Mouse (Mus musculus): ENCODE data around the gene Hamp2. TPM values are rescaled to one million over a fixed set of nuclear protein-coding genes. Genes with fewer than 3 reads are reported as not detected.
"Not testable (repeated sequence)": the region's sequence is repeated elsewhere in the genome, so short reads cannot be mapped to it uniquely, and the experiment has no call there.

Gene Hamp2
- polyA plus RNA-seq, 1 experiment: not detected

DNA sequence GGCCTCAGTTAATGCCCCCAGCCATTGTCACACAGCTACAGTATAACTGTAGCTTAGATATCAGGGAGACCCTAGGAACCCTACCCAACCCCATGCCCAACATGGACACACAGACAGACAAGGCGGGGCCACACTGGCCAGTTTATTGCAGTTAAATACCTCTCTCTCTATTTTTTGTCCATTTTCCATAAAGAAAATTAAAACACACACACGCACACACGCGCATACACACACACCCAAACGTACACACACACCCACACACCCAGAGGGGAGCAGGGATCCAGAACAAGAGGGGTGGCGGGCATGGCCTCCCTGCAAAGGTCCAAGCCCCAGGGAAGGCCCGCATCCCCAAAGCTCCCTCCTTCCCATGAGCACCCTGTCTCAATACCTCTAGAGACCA lies 21.4 kb upstream of the Hamp2 start:
- Histone ChIP-seq H3K9me3 (replicated peaks; ENCODE audit: control insufficient read depth, insufficient read depth, low read length, poor library complexity, severe bottlenecking) (no peaks in the 10 kb centered on the region), H3K36me3 (ENCODE audit: control insufficient read depth, insufficient read depth, low read length, poor library complexity, severe bottlenecking) (peaks cover 6% of the 10 kb centered on the region), H3K4me3 (ENCODE audit: low read depth, low read length) (no peak overlapping the region), H3K27ac (ENCODE audit: insufficient read depth, low read length) (no peak overlapping the region), H3K27me3 (ENCODE audit: control insufficient read depth, insufficient read depth, low read length, poor library complexity, severe bottlenecking) (no peaks in the 10 kb centered on the region), H3K9ac (ENCODE audit: low read depth, poor library complexity, severe bottlenecking) (no peak overlapping the region), H3K4me1 (ENCODE audit: control insufficient read depth, insufficient read depth, low read length) (no peaks in the 10 kb centered on the region)
- TF ChIP-seq CTCF (IDR thresholded peaks at IDR 0.05; ENCODE audit: low read depth, low read length) (no peak), EP300 (IDR thresholded peaks at IDR 0.05; ENCODE audit: insufficient read depth, low read depth, low read length) (no peak), POLR2A (IDR thresholded peaks at IDR 0.05; ENCODE audit: insufficient read depth, low read length) (no peak)

DNA sequence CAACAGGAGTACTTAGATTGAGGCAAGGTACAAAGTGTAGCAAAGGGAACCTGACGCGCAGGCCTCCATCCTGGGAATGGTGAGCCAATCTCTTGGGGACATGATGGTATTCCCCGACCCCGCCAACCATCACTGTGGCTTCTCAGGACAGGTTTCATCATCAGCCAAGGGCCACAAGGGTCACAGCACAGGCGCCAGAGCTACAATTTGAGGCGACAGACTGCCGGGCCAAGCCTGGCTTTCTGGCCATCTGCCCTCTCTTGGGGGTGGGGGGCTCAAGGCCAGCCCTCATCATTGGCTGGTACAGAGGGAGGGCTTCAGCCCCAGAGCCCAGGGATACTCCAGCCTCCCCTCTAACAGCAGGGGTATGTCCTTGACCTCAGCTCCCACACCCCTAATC lies 21.0 kb upstream of the Hamp2 start:
- H3K36me3 ChIP-seq (ENCODE audit: control insufficient read depth, insufficient read depth, low read length, poor library complexity, severe bottlenecking); H3K27me3 ChIP-seq (ENCODE audit: control insufficient read depth, insufficient read depth, low read length, poor library complexity, severe bottlenecking); H3K9ac ChIP-seq (ENCODE audit: low read depth, poor library complexity, severe bottlenecking); H3K9me3 ChIP-seq (replicated peaks; ENCODE audit: control insufficient read depth, insufficient read depth, low read length, poor library complexity, severe bottlenecking); H3K4me3 ChIP-seq (ENCODE audit: low read depth, low read length); H3K4me1 ChIP-seq (ENCODE audit: control insufficient read depth, insufficient read depth, low read length); H3K27ac ChIP-seq (ENCODE audit: insufficient read depth, low read length): not testable (repeated sequence)

DNA sequence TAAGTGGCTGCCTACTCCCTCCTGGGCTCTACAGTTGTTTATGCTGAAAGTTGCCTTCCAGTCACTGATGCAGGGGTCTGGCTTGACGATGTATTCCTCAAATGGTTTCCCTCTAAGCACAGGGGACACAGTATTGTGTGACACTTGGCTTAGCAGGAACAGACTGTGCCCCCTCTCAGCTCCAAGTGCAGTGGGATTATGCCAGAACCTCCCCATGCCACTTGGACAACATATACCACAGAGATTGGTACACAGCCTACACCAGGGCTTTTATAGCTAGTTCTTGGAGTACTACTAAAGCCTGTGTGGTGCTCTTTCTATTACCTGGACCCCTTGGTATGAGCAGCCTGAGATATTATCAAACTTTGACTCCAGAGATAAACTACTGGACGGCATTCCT lies 20.2 kb upstream of the Hamp2 start:
- not testable (repeated sequence) for H3K9me3 ChIP-seq (replicated peaks; ENCODE audit: control insufficient read depth, insufficient read depth, low read length, poor library complexity, severe bottlenecking); H3K4me3 ChIP-seq (ENCODE audit: low read depth, low read length); H3K36me3 ChIP-seq (ENCODE audit: control insufficient read depth, insufficient read depth, low read length, poor library complexity, severe bottlenecking); H3K27me3 ChIP-seq (ENCODE audit: control insufficient read depth, insufficient read depth, low read length, poor library complexity, severe bottlenecking); H3K9ac ChIP-seq (ENCODE audit: low read depth, poor library complexity, severe bottlenecking); H3K27ac ChIP-seq (ENCODE audit: insufficient read depth, low read length); H3K4me1 ChIP-seq (ENCODE audit: control insufficient read depth, insufficient read depth, low read length)

DNA sequence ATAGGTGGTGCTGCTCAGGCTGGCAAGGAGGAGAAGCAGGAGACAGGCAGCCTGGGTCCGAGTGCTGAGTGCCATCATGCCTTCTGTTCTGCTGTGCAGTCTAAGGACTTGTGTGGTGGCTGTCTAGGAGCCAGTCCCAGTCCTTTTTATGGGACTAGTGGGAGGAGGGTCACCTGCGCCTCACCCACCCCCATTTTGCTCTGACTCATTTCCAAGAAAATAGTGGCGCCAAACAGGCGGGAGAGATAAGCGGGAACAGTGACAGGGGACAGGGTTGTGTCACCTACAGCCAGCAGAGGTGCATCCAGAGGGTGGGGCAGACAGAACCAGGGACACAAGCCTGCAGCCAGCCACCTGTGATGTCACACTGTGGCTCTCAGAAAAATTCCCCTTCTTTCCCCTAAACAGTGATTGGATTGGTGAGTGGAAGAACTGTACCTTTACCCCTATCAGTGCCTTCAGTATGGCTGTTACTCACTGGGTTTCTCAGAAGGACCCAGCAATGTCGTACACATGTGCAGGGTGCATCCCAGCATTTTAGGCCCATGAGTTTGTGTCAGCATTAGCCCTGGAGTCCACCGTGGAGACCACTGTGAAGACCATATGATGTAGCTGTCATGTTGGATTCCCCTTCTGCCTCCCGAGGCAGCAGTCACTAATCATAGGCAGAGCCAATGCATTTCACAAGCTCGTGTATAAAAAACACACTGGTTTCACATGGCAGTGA lies 19.6 kb upstream of the Hamp2 start, which contains the start of gene Hamp:
TSS of gene Hamp (minus strand) at position 124 of the 727 bp plus-strand sequence.
- no peaks in the 10 kb centered on the region for H3K27me3 ChIP-seq (ENCODE audit: control insufficient read depth, insufficient read depth, low read length, poor library complexity, severe bottlenecking)
- peaks cover 2% of the 10 kb centered on the region for H3K36me3 ChIP-seq (ENCODE audit: control insufficient read depth, insufficient read depth, low read length, poor library complexity, severe bottlenecking)
- no peak for TF ChIP-seq CTCF (IDR thresholded peaks at IDR 0.05; ENCODE audit: low read depth, low read length)
- no peak for TF ChIP-seq EP300 (IDR thresholded peaks at IDR 0.05; ENCODE audit: insufficient read depth, low read depth, low read length)
- no peak for TF ChIP-seq POLR2A (IDR thresholded peaks at IDR 0.05; ENCODE audit: insufficient read depth, low read length)
- H3K4me1 ChIP-seq (ENCODE audit: control insufficient read depth, insufficient read depth, low read length): no peaks in the 10 kb centered on the region
- H3K27ac ChIP-seq (ENCODE audit: insufficient read depth, low read length): no peak within 1 kb of the TSS
- H3K9me3 ChIP-seq (replicated peaks; ENCODE audit: control insufficient read depth, insufficient read depth, low read length, poor library complexity, severe bottlenecking): no peaks in the 10 kb centered on the region
- no peak within 1 kb of the TSS for H3K4me3 ChIP-seq (ENCODE audit: low read depth, low read length)
- no peak within 1 kb of the TSS for H3K9ac ChIP-seq (ENCODE audit: low read depth, poor library complexity, severe bottlenecking)

DNA sequence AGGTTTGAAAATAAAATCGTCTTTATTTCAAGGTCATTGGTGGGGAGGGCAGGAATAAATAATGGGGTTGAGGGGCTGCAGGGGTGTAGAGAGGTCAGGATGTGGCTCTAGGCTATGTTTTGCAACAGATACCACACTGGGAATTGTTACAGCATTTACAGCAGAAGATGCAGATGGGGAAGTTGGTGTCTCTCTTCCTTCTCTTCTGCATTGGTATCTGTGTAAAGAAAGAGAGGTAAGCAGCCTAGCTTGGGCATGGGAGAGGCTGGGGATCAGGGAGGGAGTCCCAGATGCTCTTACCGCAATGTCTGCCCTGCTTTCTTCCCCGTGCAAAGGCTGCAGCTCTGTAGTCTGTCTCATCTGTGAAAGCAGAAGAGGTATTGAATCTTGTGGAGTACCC lies 17.9 kb upstream of the Hamp2 start:
- not testable (repeated sequence) for H3K9me3 ChIP-seq (replicated peaks; ENCODE audit: control insufficient read depth, insufficient read depth, low read length, poor library complexity, severe bottlenecking)

DNA sequence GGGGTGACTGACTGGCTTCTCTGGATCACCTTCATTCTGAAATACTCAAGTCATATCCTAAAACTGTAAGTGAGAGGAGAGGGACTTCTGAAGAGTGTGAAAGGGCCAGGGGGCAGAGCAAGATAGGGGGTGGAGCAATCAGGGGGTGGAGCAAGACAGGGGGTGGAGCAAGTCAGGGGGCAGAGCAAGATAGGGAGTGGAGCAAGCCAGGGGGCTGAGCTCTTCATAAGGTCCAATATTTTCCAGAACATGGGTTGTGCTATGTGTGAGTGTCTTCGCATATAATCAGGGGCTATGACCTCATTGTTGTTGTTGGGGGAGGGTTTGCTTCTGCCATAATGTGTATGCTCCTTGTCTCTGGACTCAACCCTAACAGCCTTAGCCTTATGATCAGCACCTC lies 15.6 kb upstream of the Hamp2 start:
- not testable (repeated sequence) for H3K27ac ChIP-seq (ENCODE audit: insufficient read depth, low read length); H3K36me3 ChIP-seq (ENCODE audit: control insufficient read depth, insufficient read depth, low read length, poor library complexity, severe bottlenecking)

More for the DNA sequence above, 17.9 kb upstream of the Hamp2 start:
- H3K4me3 ChIP-seq (ENCODE audit: low read depth, low read length); H3K4me1 ChIP-seq (ENCODE audit: control insufficient read depth, insufficient read depth, low read length); H3K27ac ChIP-seq (ENCODE audit: insufficient read depth, low read length); H3K27me3 ChIP-seq (ENCODE audit: control insufficient read depth, insufficient read depth, low read length, poor library complexity, severe bottlenecking); H3K9ac ChIP-seq (ENCODE audit: low read depth, poor library complexity, severe bottlenecking); H3K36me3 ChIP-seq (ENCODE audit: control insufficient read depth, insufficient read depth, low read length, poor library complexity, severe bottlenecking): not testable (repeated sequence)

DNA sequence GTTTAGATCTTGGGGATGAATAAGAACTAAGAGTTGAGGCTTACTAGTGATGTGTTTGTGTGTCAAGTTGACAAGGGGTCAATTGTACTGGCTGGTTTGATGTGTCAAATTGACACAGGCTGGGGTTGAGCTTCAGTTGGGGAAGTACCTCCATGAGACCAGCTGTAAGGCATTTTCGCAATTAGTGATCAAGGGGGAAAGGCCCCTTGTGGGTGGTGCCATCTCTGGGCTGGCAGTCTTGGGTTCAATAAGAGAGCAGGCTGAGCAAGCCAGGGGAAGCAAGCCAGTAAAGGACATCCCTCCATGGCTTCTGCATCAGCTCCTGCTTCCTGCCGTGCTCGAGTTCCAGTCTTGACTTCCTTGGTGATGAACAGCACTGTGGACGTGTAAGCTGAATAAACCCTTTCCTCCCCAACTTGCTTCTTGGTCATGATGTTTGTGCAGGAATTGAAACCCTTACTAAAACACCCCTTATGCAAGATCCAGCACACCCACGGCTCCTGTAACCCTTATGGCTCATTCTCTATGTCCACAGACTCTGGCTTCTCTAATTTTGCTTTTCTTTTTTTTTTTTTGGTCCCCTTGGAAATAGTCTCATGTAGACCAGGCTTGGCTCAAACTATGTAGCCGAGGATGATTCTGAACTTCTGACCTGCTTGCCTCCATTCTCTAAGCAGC lies 11.1 kb upstream of the Hamp2 start:
- not testable (repeated sequence) for H3K36me3 ChIP-seq (ENCODE audit: control insufficient read depth, insufficient read depth, low read length, poor library complexity, severe bottlenecking); H3K9ac ChIP-seq (ENCODE audit: low read depth, poor library complexity, severe bottlenecking); H3K4me1 ChIP-seq (ENCODE audit: control insufficient read depth, insufficient read depth, low read length); H3K27ac ChIP-seq (ENCODE audit: insufficient read depth, low read length); H3K9me3 ChIP-seq (replicated peaks; ENCODE audit: control insufficient read depth, insufficient read depth, low read length, poor library complexity, severe bottlenecking); H3K4me3 ChIP-seq (ENCODE audit: low read depth, low read length); H3K27me3 ChIP-seq (ENCODE audit: control insufficient read depth, insufficient read depth, low read length, poor library complexity, severe bottlenecking)

More for the DNA sequence above, 15.6 kb upstream of the Hamp2 start:
- not testable (repeated sequence) for H3K27me3 ChIP-seq (ENCODE audit: control insufficient read depth, insufficient read depth, low read length, poor library complexity, severe bottlenecking); H3K4me1 ChIP-seq (ENCODE audit: control insufficient read depth, insufficient read depth, low read length); H3K4me3 ChIP-seq (ENCODE audit: low read depth, low read length); H3K9ac ChIP-seq (ENCODE audit: low read depth, poor library complexity, severe bottlenecking); H3K9me3 ChIP-seq (replicated peaks; ENCODE audit: control insufficient read depth, insufficient read depth, low read length, poor library complexity, severe bottlenecking)

Measured in ES-Bruce4 (cell line).